Mouse (Mus musculus) CH12.LX (cell line): ENCODE results near the gene Cenpa. TPM values are rescaled to one million over a fixed set of nuclear protein-coding genes. Genes with fewer than 3 reads are reported as not detected.
"Not testable (repeated sequence)": the region's sequence is repeated elsewhere in the genome, so short reads cannot be mapped to it uniquely, and the experiment has no call there.

Experiments used
- DNase-seq: peaks from one replicate; pipeline ENCODE4 v3.0.0-alpha.2; 2013; ENCODE audit errors: extremely low read depth
- H3K27ac ChIP-seq: 2 replicates; pipeline ENCODE4 v1.5.1; 2012; ENCODE audit warnings: low read depth, mild to moderate bottlenecking, control low read depth, moderate library complexity; ENCODE audit not compliant: insufficient read depth
- H3K27me3 ChIP-seq: replicated peaks from 2 replicates; pipeline ENCODE3; 2012; ENCODE audit warnings: inconsistent platforms
- H3K36me3 ChIP-seq, 2 experiments: replicated peaks in 1 of 2; 2 replicates each; pipeline versions ENCODE3 to v1.6.1; 2012; ENCODE audit warnings: inconsistent platforms in 1 of 2, low read length in 1 of 2, mild to moderate bottlenecking in 1 of 2, mixed read lengths in 1 of 2, moderate library complexity in 1 of 2; ENCODE audit not compliant: control insufficient read depth in 1 of 2, insufficient read depth in 1 of 2
- H3K4me1 ChIP-seq, 2 experiments: 2 replicates each; pipeline ENCODE4 v1.6.1; 2012; ENCODE audit warnings: inconsistent platforms in 1 of 2, moderate library complexity in 1 of 2; ENCODE audit not compliant: insufficient read depth in 2 of 2, control insufficient read depth in 1 of 2
- H3K4me2 ChIP-seq: 2 replicates; pipeline ENCODE4 v1.6.1; 2012; ENCODE audit warnings: low read depth, mild to moderate bottlenecking, control low read depth; ENCODE audit not compliant: poor library complexity, insufficient read depth, severe bottlenecking
- H3K4me3 ChIP-seq, 3 experiments: fragments of 150-350 bp in 1 of 3; sonication (generic) in 1 of 3; replicated peaks in 1 of 3; 2 replicates each; pipeline versions ENCODE3 to v1.5.1; 2011 to 2012; ENCODE audit warnings: low read depth in 2 of 3, low read length in 2 of 3, mild to moderate bottlenecking in 2 of 3, moderate library complexity in 2 of 3, control low read depth in 1 of 3, improper control_type of control experiment in 1 of 3, inconsistent platforms in 1 of 3, mixed read lengths in 1 of 3; ENCODE audit not compliant: poor library complexity in 1 of 3
- H3K79me2 ChIP-seq: replicated peaks from 2 replicates; pipeline ENCODE4 v1.6.1; 2012; ENCODE audit warnings: mild to moderate bottlenecking, moderate library complexity; ENCODE audit not compliant: control insufficient read depth, poor library complexity, insufficient read depth, severe bottlenecking; ENCODE audit errors: extremely low read depth
- H3K9ac ChIP-seq: 2 replicates; pipeline ENCODE4 v1.6.1; 2012; ENCODE audit warnings: low read depth, mild to moderate bottlenecking, control low read depth, moderate library complexity; ENCODE audit not compliant: insufficient read depth
- H3K9me3 ChIP-seq: replicated peaks from 2 replicates; pipeline ENCODE3; 2012; ENCODE audit warnings: low read length, inconsistent platforms, mixed read lengths
- CTCF ChIP-seq, 2 experiments: IDR thresholded peaks in 1 of 2; conservative IDR thresholded peaks in 1 of 2; 2 replicates each; pipeline ENCODE4 v1.5.1; 2011 to 2012; ENCODE audit warnings: low read depth in 2 of 2, low read length in 2 of 2, improper control_type of control experiment in 1 of 2, inconsistent platforms in 1 of 2, mild to moderate bottlenecking in 1 of 2, moderate library complexity in 1 of 2
- ELF1 ChIP-seq: IDR thresholded peaks from 2 replicates; pipeline ENCODE4 v1.6.1; 2014; ENCODE audit warnings: low read depth, mild to moderate bottlenecking, inconsistent platforms, low read length, improper control_type of control experiment
- ETS1 ChIP-seq: conservative IDR thresholded peaks from 2 replicates; pipeline ENCODE4 v1.6.1; 2012; ENCODE audit warnings: low read depth, mild to moderate bottlenecking, inconsistent platforms, low read length, improper control_type of control experiment, moderate library complexity
- KAT2A ChIP-seq: IDR thresholded peaks from 2 replicates; pipeline ENCODE4 v1.6.1; 2012; ENCODE audit warnings: low read length, improper control_type of control experiment, inconsistent platforms; ENCODE audit not compliant: insufficient replicate concordance
- MAFK ChIP-seq: IDR thresholded peaks from 2 replicates; pipeline ENCODE4 v1.6.1; 2011; ENCODE audit warnings: low read length, improper control_type of control experiment; ENCODE audit not compliant: insufficient replicate concordance
- MAZ ChIP-seq: IDR thresholded peaks from 2 replicates; pipeline ENCODE4 v1.6.1; 2012; ENCODE audit warnings: low read depth, mild to moderate bottlenecking, inconsistent platforms, low read length, improper control_type of control experiment, moderate library complexity
- MXI1 ChIP-seq: IDR thresholded peaks from 2 replicates; pipeline ENCODE4 v1.6.1; 2011; ENCODE audit warnings: mild to moderate bottlenecking, low read depth, low read length, improper control_type of control experiment
- MYC ChIP-seq: IDR thresholded peaks from 2 replicates; pipeline ENCODE4 v1.6.1; 2011; ENCODE audit warnings: low read depth, mild to moderate bottlenecking, improper control_type of control experiment, low read length
- PAX5 ChIP-seq: IDR thresholded peaks from 2 replicates; pipeline ENCODE4 v1.6.1; 2012; ENCODE audit warnings: low read length, inconsistent platforms, mixed read lengths
- POLR2AphosphoS2 ChIP-seq: IDR thresholded peaks from 2 replicates; pipeline ENCODE4 v1.6.1; 2011; ENCODE audit warnings: low read depth, low read length, improper control_type of control experiment
- RAD21 ChIP-seq: IDR thresholded peaks from 2 replicates; pipeline ENCODE4 v1.6.1; 2011; ENCODE audit warnings: low read depth, mild to moderate bottlenecking, low read length, improper control_type of control experiment, moderate library complexity
- SIN3A ChIP-seq: IDR thresholded peaks from 2 replicates; pipeline ENCODE4 v1.6.1; 2012; ENCODE audit warnings: low read length, improper control_type of control experiment, inconsistent platforms
- SMC3 ChIP-seq: IDR thresholded peaks from 2 replicates; pipeline ENCODE4 v1.6.1; 2011; ENCODE audit warnings: low read depth, low read length, improper control_type of control experiment
- dilution Hi-C: fragments of 300-500 bp; cut with MboI; formaldehyde crosslinking; loops from 2 replicates; pipeline ENCODE4 v1.14.3; 2020; ENCODE audit warnings: low sequenced_read_pairs; ENCODE audit not compliant: extremely low pct_unique_long_range_greater_than_20kb, extremely low pct_ligation_motif_present
- in situ Hi-C: fragments of 300-500 bp; cut with MboI; formaldehyde crosslinking; loops from 3 replicates; pipeline ENCODE4 v1.14.3; 2019; ENCODE audit warnings: low sequenced_read_pairs, low pct_ligation_motif_present, low pct_unique_long_range_greater_than_20kb, mixed read lengths
- polyA plus RNA-seq: library from polyadenylated mRNA; unstranded; fragments of >175 nt; gene quantifications from 2 replicates; pipeline ENCODE4 v1.2.1, GENCODE M21; 2012; ENCODE audit warnings: low read depth; ENCODE audit not compliant: insufficient read length
- total RNA-seq, 2 experiments: library from RNA; depleted of rRNA; stranded (reverse); fragments of 300-350 nt in 1 of 2; fragments of >200 nt in 1 of 2; gene quantifications; 2 replicates each; pipeline ENCODE4 v1.2.3; 2012 to 2014

The Cenpa gene
- total and polyA plus RNA-seq, 3 experiments: 89.4 to 163 (median 125) TPM

- no peak for DNase-seq
- TF ChIP-seq ELF1 (no peak), KAT2A (no peak), SIN3A (no peak), SMC3 (peak; percentile 48), CTCF (conservative IDR thresholded peaks at IDR 0.05 in 1 of 2, IDR thresholded peaks at IDR 0.05 in 1 of 2; ENCODE audit: low read depth in 2 of 2, low read length in 2 of 2) (peak; percentile 47 to 75), POLR2AphosphoS2 (no peak), MAZ (0 out of 2 replicates have a peak, but pooled peaks have one; percentile 26), RAD21 (peak; percentile 72), ETS1 (no peak), PAX5 (no peak)
- TF ChIP-seq, all 38 proteins: peak for 4
- peaks cover 3 to 19% of the 10 kb centered on the region in 2 experiments; a peak in 3 of 4 replicates for H3K4me1 ChIP-seq
- no peak overlapping the region for H3K4me2 ChIP-seq
- in situ Hi-C loops (no loop called here), dilution Hi-C loops (no loop called here)
- H3K79me2 ChIP-seq: no peaks in the 10 kb centered on the region
- H3K9me3 ChIP-seq: no peaks in the 10 kb centered on the region
- no peaks in the 10 kb centered on the region for H3K27me3 ChIP-seq
- H3K9ac ChIP-seq: no peak overlapping the region
- H3K4me3 ChIP-seq: no peak overlapping the region
- H3K36me3 ChIP-seq: no peaks in the 10 kb centered on the region
- no peak overlapping the region for H3K27ac ChIP-seq
These were observed 20.2 kb downstream of the Cenpa start for GRCm38 (mm10) chr5:30686781-30687180.

GRCm38 (mm10) chr5:30700361-30701000 is 33.9 kb downstream of the Cenpa start:
- no peak overlapping the region for H3K4me2 ChIP-seq
- H3K36me3 ChIP-seq: no peaks in the 10 kb centered on the region
- in situ Hi-C loops: loop anchor here (10.0 kb wide), 1 partner anchor 154 kb away; no protein-coding TSS in a partner anchor
- H3K27me3 ChIP-seq: peaks cover 13% of the 10 kb centered on the region
- no peaks in the 10 kb centered on the region for H3K79me2 ChIP-seq
- no peak overlapping the region for H3K9ac ChIP-seq
- no peak overlapping the region for H3K27ac ChIP-seq
- no peaks in the 10 kb centered on the region for H3K9me3 ChIP-seq
- H3K4me3 ChIP-seq: no peak overlapping the region
- DNase-seq: no peak
- H3K4me1 ChIP-seq: peaks cover 0 to 15% of the 10 kb centered on the region in 2 experiments; a peak in 2 of 4 replicates
- dilution Hi-C loops: no loop called here
- no peak for TF ChIP-seq MAZ
- TF ChIP-seq MXI1: no peak
- no peak for TF ChIP-seq POLR2AphosphoS2
- no peak for TF ChIP-seq MAFK
- no peak for TF ChIP-seq MYC
- no peak for TF ChIP-seq CTCF (conservative IDR thresholded peaks at IDR 0.05 in 1 of 2, IDR thresholded peaks at IDR 0.05 in 1 of 2; ENCODE audit: low read depth in 2 of 2, low read length in 2 of 2)
- TF ChIP-seq, all 38 proteins: peak for 0

- dilution Hi-C loops: not testable (repeated sequence)
- in situ Hi-C loops: loop anchor here (10.0 kb wide), 1 partner anchor 153 kb away; no protein-coding TSS in a partner anchor
These were observed 34.8 kb downstream of the Cenpa start for GRCm38 (mm10) chr5:30701373-30701772.

More at GRCm38 (mm10) chr5:30701373-30701772, 34.8 kb downstream of the Cenpa start:
- Histone ChIP-seq H3K4me1 (peaks cover 0 to 14% of the 10 kb centered on the region in 2 experiments; a peak in 2 of 4 replicates), H3K27me3 (peaks cover 13% of the 10 kb centered on the region)
- H3K27ac ChIP-seq, H3K9ac ChIP-seq, H3K4me3 ChIP-seq, H3K79me2 ChIP-seq, H3K36me3 ChIP-seq, DNase-seq, H3K9me3 ChIP-seq, H3K4me2 ChIP-seq: not testable (repeated sequence)
